Mouse (Mus musculus) thymus, adult 2 months (tissue): ENCODE data around the gene Tbc1d16.

Experiments used
- CTCF ChIP-seq: fragments of 200-500 bp; IDR thresholded peaks from 2 replicates; pipeline ENCODE4 v1.5.1; 2012; ENCODE audit warnings: mild to moderate bottlenecking, control low read depth, low read length, moderate library complexity, borderline replicate concordance; ENCODE audit not compliant: control insufficient read depth, poor library complexity, insufficient read depth; ENCODE audit errors: extremely low read depth
- POLR2A ChIP-seq: fragments of 200-500 bp; IDR thresholded peaks from 2 replicates; pipeline ENCODE4 v1.6.1; 2012; ENCODE audit warnings: mild to moderate bottlenecking, low read length, control low read depth, moderate library complexity; ENCODE audit not compliant: control insufficient read depth, poor library complexity, insufficient read depth; ENCODE audit errors: extremely low read depth

DNA sequence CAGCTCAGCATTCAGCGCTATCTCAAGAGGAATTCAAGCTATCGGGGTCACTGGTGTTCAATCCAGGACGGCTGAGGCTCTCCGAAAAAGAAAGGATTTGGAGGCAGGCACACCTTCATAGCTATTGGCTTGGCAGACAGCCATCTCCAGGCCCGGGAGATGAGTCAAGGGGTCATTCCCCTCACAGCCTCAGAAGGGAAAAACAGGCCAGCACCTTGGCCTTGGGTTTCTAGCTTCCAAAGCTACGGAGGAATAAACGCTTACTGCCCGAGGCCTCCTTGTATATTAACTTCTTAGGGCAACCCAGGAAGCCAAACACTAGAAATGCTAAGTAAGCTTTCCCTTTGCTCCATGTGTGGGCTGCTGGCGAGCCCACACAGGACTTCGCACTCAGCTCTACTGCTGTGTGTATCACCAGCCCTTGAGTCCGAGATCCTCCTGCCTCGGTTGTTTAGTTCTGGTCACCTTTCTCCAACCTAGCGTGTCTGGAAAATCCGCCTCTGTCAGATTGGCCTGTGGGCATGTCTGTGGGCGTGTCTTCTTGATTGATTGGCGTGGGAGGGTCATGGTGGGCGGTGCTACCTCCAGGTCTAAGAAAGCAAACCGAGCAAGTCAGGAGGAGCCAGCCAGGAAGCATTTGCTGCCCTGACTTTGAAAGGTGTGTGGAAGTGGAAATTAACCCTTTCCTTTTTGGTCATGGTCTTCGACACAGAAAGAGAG lies 15.0 kb downstream of the Tbc1d16 start:
- TF ChIP-seq CTCF (no peak), POLR2A (no peak)
